Mouse (Mus musculus): ENCODE data around the gene Fis1. TPM values are rescaled to one million over a fixed set of nuclear protein-coding genes. Genes with fewer than 3 reads are reported as not detected.

Fis1 gene
- total and polyA plus RNA-seq, 2 experiments from 2014 or later, result 195 to 416 TPM

GRCm38 (mm10) chr5:136988420-136988819 lies 35.3 kb downstream of the Fis1 start:
- Histone ChIP-seq H3K4me1 (ENCODE audit: insufficient read depth, low read length) (peaks cover 7% of the 10 kb centered on the region; the same call in 1 of the 2 replicates), H3K4me2 (ENCODE audit: low read depth, low read length) (peak overlapping the region; percentile 97), H3K36me3 (ENCODE audit: insufficient read depth, low read length) (peaks cover 30% of the 10 kb centered on the region), H3K4me3 (ENCODE audit: low read length) (peak overlapping the region; percentile 87), H3K9me3 (ENCODE audit: low read length) (no peaks in the 10 kb centered on the region), H3K9ac (replicated peaks; ENCODE audit: low read length) (peak overlapping the region; percentile 87), H3K27me3 (ENCODE audit: insufficient read depth, low read length) (no peaks in the 10 kb centered on the region), H3K27ac (no peak overlapping the region)
- no peak for TF ChIP-seq CTCF (IDR thresholded peaks at IDR 0.05; ENCODE audit: low read depth)
- WGBS, result 48% methylated on average over 7 of the region's 7 CpGs
- DNase-seq (ENCODE audit: low spot score) (peak; percentile 44), ATAC-seq (no peak)

- Histone ChIP-seq H3K4me3 (ENCODE audit: low read length) (no peak overlapping the region), H3K27me3 (ENCODE audit: insufficient read depth, low read length) (no peaks in the 10 kb centered on the region), H3K4me1 (ENCODE audit: insufficient read depth, low read length) (peaks cover 7% of the 10 kb centered on the region; the same call in 1 of the 2 replicates), H3K27ac (no peak overlapping the region), H3K9ac (replicated peaks; ENCODE audit: low read length) (no peak overlapping the region), H3K4me2 (ENCODE audit: low read depth, low read length) (no peak overlapping the region), H3K9me3 (ENCODE audit: low read length) (no peaks in the 10 kb centered on the region), H3K36me3 (ENCODE audit: insufficient read depth, low read length) (peaks cover 43% of the 10 kb centered on the region)
- no peak for DNase-seq (ENCODE audit: low spot score)
- 97% methylated on average over 6 of the region's 6 CpGs for WGBS
- no peak for TF ChIP-seq CTCF (IDR thresholded peaks at IDR 0.05; ENCODE audit: low read depth)
- no peak for ATAC-seq
Measured at GRCm38 (mm10) chr5:136989801-136990200, 36.7 kb downstream of the Fis1 start.

- Histone ChIP-seq H3K27me3 (ENCODE audit: insufficient read depth, low read length) (no peaks in the 10 kb centered on the region), H3K36me3 (ENCODE audit: insufficient read depth, low read length) (peaks cover 13% of the 10 kb centered on the region), H3K4me1 (ENCODE audit: insufficient read depth, low read length) (no peaks in the 10 kb centered on the region), H3K9ac (replicated peaks; ENCODE audit: low read length) (no peak overlapping the region), H3K27ac (no peak overlapping the region), H3K4me3 (ENCODE audit: low read length) (no peak overlapping the region), H3K9me3 (ENCODE audit: low read length) (no peaks in the 10 kb centered on the region), H3K4me2 (ENCODE audit: low read depth, low read length) (no peak overlapping the region)
- WGBS, result 76% methylated on average over 4 of the region's 5 CpGs
- no peak for TF ChIP-seq CTCF (IDR thresholded peaks at IDR 0.05; ENCODE audit: low read depth)
- DNase-seq (ENCODE audit: low spot score), result no peak
- ATAC-seq, result no peak
Measured at GRCm38 (mm10) chr5:136999449-136999848, 46.4 kb downstream of the Fis1 start.

- H3K9ac ChIP-seq (replicated peaks; ENCODE audit: low read length), result no peak overlapping the region
- no peak for TF ChIP-seq CTCF (IDR thresholded peaks at IDR 0.05; ENCODE audit: low read depth)
- H3K4me1 ChIP-seq (ENCODE audit: insufficient read depth, low read length), result no peaks in the 10 kb centered on the region
- H3K36me3 ChIP-seq (ENCODE audit: insufficient read depth, low read length), result 0 out of 2 replicates have a peak, but pooled peaks cover under 1% of the 10 kb centered on the region
- DNase-seq (ENCODE audit: low spot score) (peak; percentile 31), ATAC-seq (no peak)
- H3K9me3 ChIP-seq (ENCODE audit: low read length), result no peaks in the 10 kb centered on the region
- H3K27me3 ChIP-seq (ENCODE audit: insufficient read depth, low read length), result no peaks in the 10 kb centered on the region
- 88% methylated on average over 2 of the region's 2 CpGs for WGBS
- no peak overlapping the region for H3K27ac ChIP-seq
- no peak overlapping the region for H3K4me3 ChIP-seq (ENCODE audit: low read length)
- no peak overlapping the region for H3K4me2 ChIP-seq (ENCODE audit: low read depth, low read length)
Measured at GRCm38 (mm10) chr5:137000612-137001011, 47.5 kb downstream of the Fis1 start.

- DNase-seq (ENCODE audit: low spot score) (no peak), ATAC-seq (no peak)
- no peaks in the 10 kb centered on the region for H3K36me3 ChIP-seq (ENCODE audit: insufficient read depth, low read length)
- 56% methylated on average over 8 of the region's 8 CpGs for WGBS
- no peak overlapping the region for H3K4me3 ChIP-seq (ENCODE audit: low read length)
- H3K27ac ChIP-seq, result no peak overlapping the region
- no peaks in the 10 kb centered on the region for H3K9me3 ChIP-seq (ENCODE audit: low read length)
- H3K27me3 ChIP-seq (ENCODE audit: insufficient read depth, low read length), result no peaks in the 10 kb centered on the region
- no peak overlapping the region for H3K9ac ChIP-seq (replicated peaks; ENCODE audit: low read length)
- H3K4me2 ChIP-seq (ENCODE audit: low read depth, low read length), result no peak overlapping the region
- TF ChIP-seq CTCF (IDR thresholded peaks at IDR 0.05; ENCODE audit: low read depth), result no peak
- H3K4me1 ChIP-seq (ENCODE audit: insufficient read depth, low read length), result no peaks in the 10 kb centered on the region
Measured at GRCm38 (mm10) chr5:137007276-137007675, 54.2 kb downstream of the Fis1 start.

GRCm38 (mm10) chr5:137009988-137010387 lies 56.9 kb downstream of the Fis1 start:
- DNase-seq (ENCODE audit: low spot score) (peak; percentile 70), ATAC-seq (no peak; the same call in 1 of the 2 replicates)
- H3K36me3 ChIP-seq (ENCODE audit: insufficient read depth, low read length), result no peaks in the 10 kb centered on the region
- WGBS, result 31% methylated on average over 3 of the region's 3 CpGs
- no peak overlapping the region for H3K27ac ChIP-seq
- H3K4me3 ChIP-seq (ENCODE audit: low read length), result no peak overlapping the region
- H3K4me2 ChIP-seq (ENCODE audit: low read depth, low read length), result no peak overlapping the region
- peak; percentile 70 for TF ChIP-seq CTCF (IDR thresholded peaks at IDR 0.05; ENCODE audit: low read depth)
- no peaks in the 10 kb centered on the region for H3K9me3 ChIP-seq (ENCODE audit: low read length)
- H3K9ac ChIP-seq (replicated peaks; ENCODE audit: low read length), result no peak overlapping the region
- no peaks in the 10 kb centered on the region for H3K4me1 ChIP-seq (ENCODE audit: insufficient read depth, low read length)
- H3K27me3 ChIP-seq (ENCODE audit: insufficient read depth, low read length), result no peaks in the 10 kb centered on the region

GRCm38 (mm10) chr5:137012401-137012950 lies 59.4 kb downstream of the Fis1 start:
- H3K9me3 ChIP-seq (ENCODE audit: low read length), result no peaks in the 10 kb centered on the region
- no peak overlapping the region for H3K27ac ChIP-seq
- WGBS, result 75% methylated on average over 15 of the region's 15 CpGs
- no peaks in the 10 kb centered on the region for H3K36me3 ChIP-seq (ENCODE audit: insufficient read depth, low read length)
- no peak for DNase-seq (ENCODE audit: low spot score)
- H3K4me2 ChIP-seq (ENCODE audit: low read depth, low read length), result no peak overlapping the region
- ATAC-seq, result no peak
- TF ChIP-seq CTCF (IDR thresholded peaks at IDR 0.05; ENCODE audit: low read depth), result no peak
- no peak overlapping the region for H3K9ac ChIP-seq (replicated peaks; ENCODE audit: low read length)
- no peaks in the 10 kb centered on the region for H3K27me3 ChIP-seq (ENCODE audit: insufficient read depth, low read length)
- H3K4me3 ChIP-seq (ENCODE audit: low read length), result no peak overlapping the region
- H3K4me1 ChIP-seq (ENCODE audit: insufficient read depth, low read length), result no peaks in the 10 kb centered on the region

MicroRNAs within 50 kb of the gene (microRNA counts, 519-probe panel; counts per million panel counts)
- not detected for microRNA mmu-miR-702

Small RNAs within 50 kb of the gene (microRNA-seq; reads per million reads assigned to microRNA genes)
- gene Mir702, result 26.5 to 70.5 reads per million in 2 experiments

Other genes with a start within 250 kb of the Fis1 start
- gene Col26a1, start 70.1 kb upstream of the Fis1 start, total RNA-seq (2014; rRNA removed), result 56.6 and 66.6 TPM in 2 replicates
- gene Col26a1, start 70.1 kb upstream of the Fis1 start, polyA plus RNA-seq (2015; fragmentation: Nextera tagmentation; extraction: Ambion mirVana), result 34.7 and 35.6 TPM in 2 replicates
- 18.4 and 20.1 TPM in 2 replicates for gene Ift22, start 45.1 kb upstream of the Fis1 start, total RNA-seq (2014; rRNA removed)
- gene Ift22, start 45.1 kb upstream of the Fis1 start, polyA plus RNA-seq (2015; fragmentation: Nextera tagmentation; extraction: Ambion mirVana), result 119 and 123 TPM in 2 replicates
- gene Cldn15, start 13.3 kb downstream of the Fis1 start, total RNA-seq (2014; rRNA removed), result 0.40 TPM in 1 of 2 replicates, not detected in the other
- gene Cldn15, start 13.3 kb downstream of the Fis1 start, polyA plus RNA-seq (2015; fragmentation: Nextera tagmentation; extraction: Ambion mirVana), result 0.24 TPM in 1 of 2 replicates, not detected in the other
- gene Plod3, start 33.7 kb downstream of the Fis1 start, total RNA-seq (2014; rRNA removed), result 58.8 and 63.5 TPM in 2 replicates
- gene Plod3, start 33.7 kb downstream of the Fis1 start, polyA plus RNA-seq (2015; fragmentation: Nextera tagmentation; extraction: Ambion mirVana), result 25.2 and 28.7 TPM in 2 replicates
- 68.1 and 84.1 TPM in 2 replicates for gene Znhit1, start 34.7 kb downstream of the Fis1 start, total RNA-seq (2014; rRNA removed)
- gene Znhit1, start 34.7 kb downstream of the Fis1 start, polyA plus RNA-seq (2015; fragmentation: Nextera tagmentation; extraction: Ambion mirVana), result 140 and 143 TPM in 2 replicates
- gene Vgf, start 73.1 kb downstream of the Fis1 start, total RNA-seq (2014; rRNA removed), result 136 and 137 TPM in 2 replicates
- gene Vgf, start 73.1 kb downstream of the Fis1 start, polyA plus RNA-seq (2015; fragmentation: Nextera tagmentation; extraction: Ambion mirVana), result 43.2 and 45.9 TPM in 2 replicates
- gene Ap1s1, start 92.9 kb downstream of the Fis1 start, total RNA-seq (2014; rRNA removed), result 122 and 123 TPM in 2 replicates
- gene Ap1s1, start 92.9 kb downstream of the Fis1 start, polyA plus RNA-seq (2015; fragmentation: Nextera tagmentation; extraction: Ambion mirVana), result 226 and 230 TPM in 2 replicates
- gene Serpine1, start 119.0 kb downstream of the Fis1 start, total RNA-seq (2014; rRNA removed), result 3.0 and 3.5 TPM in 2 replicates
- gene Serpine1, start 119.0 kb downstream of the Fis1 start, polyA plus RNA-seq (2015; fragmentation: Nextera tagmentation; extraction: Ambion mirVana), result 0.10 and 0.25 TPM in 2 replicates
- 3.7 and 7.2 TPM in 2 replicates for gene Trim56, start 162.9 kb downstream of the Fis1 start, total RNA-seq (2014; rRNA removed)
- gene Trim56, start 162.9 kb downstream of the Fis1 start, polyA plus RNA-seq (2015; fragmentation: Nextera tagmentation; extraction: Ambion mirVana), result 2.6 and 3.1 TPM in 2 replicates
- not detected in 2 replicates for gene Muc3, start 196.0 kb downstream of the Fis1 start, total RNA-seq (2014; rRNA removed)
- not detected in 2 replicates for gene Muc3, start 196.0 kb downstream of the Fis1 start, polyA plus RNA-seq (2015; fragmentation: Nextera tagmentation; extraction: Ambion mirVana)